Mouse (Mus musculus): ENCODE data around the gene Cyp39a1.

Cyp39a1 gene

GRCm38 (mm10) chr17:43667290-43667843 is at the start of gene Cyp39a1:
Cyp39a1 (plus strand) TSS chr17:43667425.
- no peak for DNase-seq

GRCm38 (mm10) chr17:43619156-43619555 is 48.1 kb upstream of the Cyp39a1 start:
- DNase-seq = no peak

GRCm38 (mm10) chr17:43622076-43622475 is 45.1 kb upstream of the Cyp39a1 start:
- no peak for DNase-seq

- no peak for DNase-seq
These were observed 39.0 kb upstream of the Cyp39a1 start for GRCm38 (mm10) chr17:43628246-43628645.

GRCm38 (mm10) chr17:43629026-43629495 is 38.2 kb upstream of the Cyp39a1 start:
- DNase-seq = no peak

- peak; percentile 46 for DNase-seq
These were observed 37.5 kb upstream of the Cyp39a1 start, which contains the start of gene Tdrd6 for GRCm38 (mm10) chr17:43629496-43630426. Tdrd6 (minus strand) TSS chr17:43630299.

GRCm38 (mm10) chr17:43630427-43630760 is 36.8 kb upstream of the Cyp39a1 start:
- DNase-seq = peak; percentile 8

- DNase-seq = no peak
These were observed 30.1 kb upstream of the Cyp39a1 start for GRCm38 (mm10) chr17:43637146-43637545.

- DNase-seq = no peak
These were observed 26.4 kb upstream of the Cyp39a1 start for GRCm38 (mm10) chr17:43640825-43641224.

- no peak for DNase-seq
These were observed 24.0 kb upstream of the Cyp39a1 start for GRCm38 (mm10) chr17:43643191-43643590.

GRCm38 (mm10) chr17:43644375-43644774 is 22.9 kb upstream of the Cyp39a1 start:
- DNase-seq = no peak

GRCm38 (mm10) chr17:43645136-43645535 is 22.1 kb upstream of the Cyp39a1 start:
- DNase-seq = no peak

- no peak for DNase-seq
These were observed 20.3 kb upstream of the Cyp39a1 start for GRCm38 (mm10) chr17:43646925-43647324.

- no peak for DNase-seq
These were observed 17.4 kb upstream of the Cyp39a1 start for GRCm38 (mm10) chr17:43649641-43650436.

- DNase-seq = no peak
These were observed 15.7 kb upstream of the Cyp39a1 start for GRCm38 (mm10) chr17:43651314-43652046.

GRCm38 (mm10) chr17:43666576-43667289 is 492 bp upstream of the Cyp39a1 start, which contains the start of gene Slc25a27:
Slc25a27 (minus strand) TSS chr17:43667214.
- peak; percentile 72 for DNase-seq

- DNase-seq = no peak
These were observed 2.0 kb downstream of the Cyp39a1 start for GRCm38 (mm10) chr17:43669145-43669695.

GRCm38 (mm10) chr17:43671907-43672306 is 4.7 kb downstream of the Cyp39a1 start:
- DNase-seq = no peak

- DNase-seq = no peak
These were observed 8.0 kb downstream of the Cyp39a1 start for GRCm38 (mm10) chr17:43675228-43675627.

- no peak for DNase-seq
These were observed 9.0 kb downstream of the Cyp39a1 start for GRCm38 (mm10) chr17:43676241-43676640.

- DNase-seq = no peak
These were observed 10.1 kb downstream of the Cyp39a1 start for GRCm38 (mm10) chr17:43677317-43677716.
